Mouse (Mus musculus) left cerebral cortex, postnatal 25 days (tissue): Measurements from ENCODE around the gene Parp12. TPM values are rescaled to one million over a fixed set of nuclear protein-coding genes. Genes with fewer than 3 reads are reported as not detected.

ENCODE experiments used
- DNase-seq, 2 experiments: peaks; one replicate each; pipeline ENCODE4 v3.0.0; 2022; ENCODE audit warnings: low spot score in 2 of 2, mixed read lengths in 1 of 2
- intact Hi-C: fragments of 180-260 bp; cut with DNase I; formaldehyde crosslinking; loops from one replicate; pipeline ENCODE4 v1.15.1; 2025
- total RNA-seq, 2 experiments: library from RNA; stranded (reverse); gene quantifications; 2 replicates each; pipeline ENCODE4 v1.2.3; 2021

The Parp12 gene
- total RNA-seq, result 1 to 10 TPM; 3.4 to 3.9 TPM

DNA sequence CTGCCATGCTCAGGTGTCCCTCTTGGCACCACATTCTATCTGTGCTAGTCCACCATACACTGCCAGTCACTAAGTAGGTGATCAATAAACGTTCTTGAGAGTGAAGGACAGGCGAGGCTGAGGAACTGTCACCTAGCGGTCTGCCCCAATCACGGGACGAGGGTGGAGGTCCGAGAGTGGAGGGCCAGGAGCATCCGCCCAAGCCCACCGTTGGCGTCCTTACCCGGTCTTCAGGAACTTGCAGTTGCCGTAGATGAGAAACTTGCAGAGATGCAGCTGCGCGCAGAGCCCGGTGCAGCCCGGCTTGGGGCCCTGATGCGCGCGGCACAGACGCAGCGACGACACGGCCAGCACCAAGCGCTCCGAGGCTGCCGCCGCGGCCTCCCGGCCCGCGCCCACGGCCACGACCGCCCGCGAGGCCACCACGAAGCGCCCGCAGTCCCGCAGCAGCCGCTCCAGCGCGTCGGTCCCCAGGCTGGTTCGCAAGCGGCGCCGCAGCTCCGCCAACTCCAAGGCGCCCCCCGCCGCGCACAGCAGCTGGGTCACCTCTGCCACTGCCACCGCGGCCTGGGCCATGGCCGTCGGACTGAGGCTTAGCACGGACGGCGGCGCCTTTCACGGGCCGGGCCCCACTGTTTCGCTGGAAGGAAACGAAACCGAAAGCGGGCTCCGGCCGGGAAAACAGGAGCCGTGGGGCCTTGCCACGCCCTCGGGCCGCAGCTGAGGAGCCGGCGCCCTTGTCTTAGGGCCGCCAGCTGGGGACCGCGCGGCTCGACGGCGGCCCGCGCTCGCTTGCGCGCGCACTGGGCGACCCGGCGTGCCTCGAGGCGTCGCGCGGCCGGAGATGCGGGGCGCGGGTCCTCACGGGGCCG lies at the start of gene Parp12:
TSS of gene Parp12 (minus strand) at position 766 of the 872 bp plus-strand sequence.
- intact Hi-C loops, result no loop called here
- DNase-seq, result peak; percentile 38 to 46

DNA sequence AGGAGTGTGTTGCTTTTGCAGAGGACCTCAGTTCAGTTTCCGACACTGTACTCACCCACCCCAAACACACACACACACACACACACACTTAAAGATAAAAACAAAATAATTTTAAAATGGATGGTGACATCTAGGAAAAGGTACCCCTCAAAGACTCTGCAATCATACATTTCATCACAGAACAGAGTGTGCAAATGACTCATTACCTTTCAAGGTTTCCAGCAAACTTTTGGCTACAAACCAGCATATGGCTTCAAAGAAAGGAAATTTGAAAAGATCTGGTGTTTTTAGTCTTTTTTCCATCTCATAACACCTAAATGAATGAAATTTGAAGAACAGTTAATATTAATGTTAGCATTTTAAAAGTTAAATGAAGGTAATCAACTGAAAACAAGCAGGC lies 46.7 kb upstream of the Parp12 start:
- no peak for DNase-seq
- intact Hi-C loops, result no loop called here

DNA sequence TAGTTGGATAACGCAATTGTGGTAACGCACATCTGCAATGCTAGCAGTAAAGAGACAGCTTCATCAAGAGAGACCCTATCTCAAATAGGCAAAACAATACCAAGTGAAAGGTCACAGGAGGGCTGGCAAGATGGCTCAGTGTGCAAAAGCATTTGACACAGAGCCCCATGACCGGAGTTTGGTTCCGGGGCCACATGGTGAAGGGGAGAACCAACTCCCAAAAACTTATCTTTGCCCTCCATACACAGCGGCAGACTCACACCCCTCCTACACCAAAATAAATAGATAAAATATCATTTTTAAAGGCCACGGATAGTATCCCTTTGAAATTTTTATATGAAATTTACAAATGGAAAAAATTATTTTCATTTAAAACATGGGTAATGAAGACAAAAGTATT lies 43.8 kb upstream of the Parp12 start:
- no peak for DNase-seq
- intact Hi-C loops, result no loop called here

DNA sequence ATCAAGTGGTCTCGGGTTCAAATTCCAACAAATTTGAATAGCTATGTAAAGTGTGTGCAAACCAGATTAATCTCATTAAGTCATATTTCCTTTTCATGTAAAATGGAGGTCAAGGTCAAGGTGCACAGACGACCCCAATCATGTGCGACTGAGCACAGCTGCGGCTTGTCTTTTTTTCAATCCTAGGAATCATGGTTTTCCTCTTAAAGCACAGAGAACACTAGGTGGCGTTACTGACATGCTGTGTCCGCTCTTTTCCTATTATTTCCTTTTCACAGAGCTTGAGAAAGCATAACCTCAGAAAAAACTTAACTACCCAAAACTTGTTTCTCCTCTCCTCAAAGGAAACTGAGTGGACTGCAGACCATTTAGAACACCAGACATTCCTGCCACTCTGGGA lies 27.9 kb upstream of the Parp12 start:
- intact Hi-C loops, result loop anchor here (2.0 kb wide), 1 partner anchor 199 kb away; no protein-coding TSS in a partner anchor

DNA sequence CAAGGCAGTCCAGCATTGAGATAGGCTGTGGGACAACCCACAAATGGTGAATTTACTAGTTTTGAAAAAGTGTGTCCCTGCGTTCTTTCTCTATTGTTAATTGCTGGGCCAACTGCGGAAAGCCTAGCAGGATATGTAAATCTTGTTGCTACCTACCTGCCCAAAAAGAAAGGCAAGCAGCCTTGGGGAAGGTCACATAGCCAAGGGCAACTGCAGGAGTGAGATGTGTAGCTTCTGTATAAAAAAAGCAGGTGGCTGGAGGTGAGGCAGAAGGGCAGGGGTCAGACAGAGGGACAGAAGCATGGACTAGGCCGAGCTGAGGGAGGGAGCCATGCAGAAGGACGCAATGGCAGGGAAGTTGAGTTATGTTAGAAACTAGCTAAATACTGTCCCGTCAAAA lies 14.4 kb upstream of the Parp12 start:
- DNase-seq, result no peak
- intact Hi-C loops, result no loop called here

More for the DNA sequence above, 27.9 kb upstream of the Parp12 start:
- DNase-seq, result peak in 1 of 2 experiments; percentile 20

DNA sequence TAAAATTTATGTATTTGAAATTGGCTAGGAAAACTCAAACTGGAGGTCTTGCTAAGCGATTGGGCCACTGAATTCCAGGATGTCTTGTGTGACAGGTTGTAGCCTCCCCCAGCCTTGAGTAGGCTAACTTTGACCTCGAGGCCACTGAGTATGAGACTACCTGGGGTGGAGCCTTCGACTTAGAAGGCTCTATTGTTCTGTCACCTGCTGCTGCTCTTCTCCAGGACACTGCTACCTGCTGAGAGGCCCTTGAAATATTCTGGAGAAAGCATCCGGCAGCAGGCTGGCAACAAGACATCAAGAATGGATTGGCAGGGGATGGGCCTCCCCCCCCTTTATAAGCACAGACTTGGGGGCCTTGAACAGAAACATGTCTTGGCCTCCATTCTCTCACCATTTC lies 13.3 kb upstream of the Parp12 start:
- intact Hi-C loops, result no loop called here
- no peak for DNase-seq

DNA sequence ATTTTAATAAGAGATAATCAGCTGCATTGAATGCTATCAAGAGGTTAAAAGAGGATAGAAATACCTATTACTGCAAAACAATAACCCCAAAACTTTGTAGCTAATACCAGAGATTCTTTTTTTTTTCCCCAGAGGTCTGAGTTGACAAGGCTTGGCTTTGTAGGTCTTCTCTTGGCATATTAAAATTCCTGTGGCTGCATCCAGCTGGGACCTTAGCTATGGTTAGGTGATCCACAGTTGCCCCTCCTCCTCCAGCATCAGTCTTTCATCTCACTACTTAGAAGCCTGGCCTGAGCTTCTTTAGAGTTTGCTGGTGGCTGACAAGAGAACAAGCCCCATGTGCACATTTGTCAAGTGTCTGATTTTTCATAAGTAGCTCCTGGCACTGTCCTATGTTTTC lies 6.6 kb upstream of the Parp12 start:
- intact Hi-C loops, result no loop called here
- no peak for DNase-seq

DNA sequence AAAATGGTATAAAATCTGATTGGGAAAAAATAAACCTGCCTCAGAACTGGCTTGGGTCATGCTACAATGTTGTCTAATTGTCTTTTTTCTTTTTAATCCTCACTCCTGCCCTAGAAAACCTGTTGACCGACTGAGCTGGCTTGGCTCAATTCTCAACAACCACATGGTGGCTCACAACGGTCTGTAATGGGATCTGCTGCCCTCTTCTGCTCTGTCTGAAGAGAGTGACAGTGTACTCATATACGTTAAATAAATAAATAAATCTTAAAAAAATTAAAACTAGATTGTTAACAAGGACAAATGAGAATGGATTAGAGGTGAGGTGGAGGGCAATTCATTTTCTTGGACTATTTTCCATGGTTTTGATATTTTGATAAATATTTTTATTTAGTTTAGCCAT lies 2.5 kb upstream of the Parp12 start:
- DNase-seq, result no peak
- intact Hi-C loops, result no loop called here

DNA sequence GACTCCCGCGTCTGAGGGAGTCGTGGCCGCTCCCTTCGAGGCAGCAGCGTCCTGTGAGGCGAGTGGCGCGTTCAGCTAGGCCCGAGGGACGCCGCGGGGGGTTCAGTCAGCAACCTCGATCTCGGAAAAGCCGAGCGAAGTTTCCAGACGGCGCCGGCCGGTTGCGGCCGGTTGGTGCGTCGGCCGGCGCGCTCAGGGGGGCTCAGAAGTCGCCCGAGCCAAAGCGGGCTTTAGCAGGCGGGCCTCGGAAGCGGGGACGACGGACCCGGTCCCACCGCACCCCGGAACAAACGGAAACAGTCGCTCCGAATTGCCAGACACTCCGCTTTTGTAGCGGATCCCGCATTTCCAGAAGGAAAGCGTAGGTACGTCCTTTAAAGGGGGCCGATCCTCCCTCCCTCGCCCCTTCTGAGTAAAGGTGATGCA lies 320 bp upstream of the Parp12 start:
- DNase-seq, result no peak
- intact Hi-C loops, result no loop called here

DNA sequence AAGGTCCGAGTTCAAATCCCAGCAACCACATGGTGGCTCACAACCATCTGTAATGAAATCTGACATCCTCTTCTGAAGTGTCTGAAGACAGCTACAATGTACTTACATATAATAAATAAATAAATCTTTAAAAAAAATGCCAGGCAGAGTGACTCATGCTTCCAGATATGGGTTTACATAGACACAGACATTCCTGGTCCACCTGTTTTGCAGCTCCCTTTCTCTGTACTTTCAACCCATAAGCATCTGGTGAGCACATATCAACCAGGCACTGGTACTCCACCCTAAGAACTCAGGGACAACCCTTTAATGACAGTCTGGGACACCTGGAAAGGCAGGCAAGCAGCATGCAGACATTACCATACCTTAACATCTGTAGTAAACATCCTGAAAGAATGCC lies 2.7 kb downstream of the Parp12 start:
- no peak for DNase-seq
- intact Hi-C loops, result no loop called here

DNA sequence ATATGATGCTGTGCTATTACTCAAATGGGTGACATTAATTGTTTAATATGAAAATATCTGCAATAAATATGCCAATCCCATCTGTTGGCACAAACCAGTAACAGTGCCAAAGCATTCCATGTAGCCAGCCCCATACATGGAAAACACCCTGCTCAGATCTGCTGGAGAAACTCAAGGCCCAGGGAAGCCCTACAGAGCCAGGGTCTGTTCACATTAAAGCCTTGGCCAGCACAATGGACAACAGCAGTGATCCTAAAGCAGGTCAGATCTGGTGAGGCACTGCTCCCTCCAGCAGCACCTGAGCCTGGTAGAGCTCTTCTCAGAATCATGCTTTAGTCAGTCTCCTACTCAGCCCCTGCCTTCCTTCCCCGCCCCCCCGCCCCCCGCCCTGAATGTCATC lies 5.0 kb downstream of the Parp12 start:
- intact Hi-C loops, result no loop called here

DNA sequence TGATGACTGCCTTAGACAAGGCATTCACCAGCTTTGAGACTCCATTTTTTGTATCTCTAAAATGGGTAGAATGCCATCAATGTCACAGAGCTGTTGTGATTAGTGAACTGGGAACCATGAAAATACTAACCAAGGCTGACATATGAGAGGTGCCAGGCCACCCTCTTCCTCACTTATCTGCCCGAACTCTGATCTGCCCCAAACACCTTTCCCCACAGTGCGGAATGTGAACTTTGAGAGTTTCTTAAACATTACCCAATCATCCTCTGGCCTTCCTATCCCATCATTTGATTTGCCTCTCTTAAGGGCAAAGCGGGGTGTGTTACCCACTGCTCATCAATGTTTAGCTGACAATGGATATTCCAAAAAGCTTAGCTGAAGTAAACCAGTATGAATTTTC lies 5.4 kb downstream of the Parp12 start:
- DNase-seq, result no peak
- intact Hi-C loops, result no loop called here

More for the DNA sequence above, 5.0 kb downstream of the Parp12 start:
- no peak for DNase-seq

DNA sequence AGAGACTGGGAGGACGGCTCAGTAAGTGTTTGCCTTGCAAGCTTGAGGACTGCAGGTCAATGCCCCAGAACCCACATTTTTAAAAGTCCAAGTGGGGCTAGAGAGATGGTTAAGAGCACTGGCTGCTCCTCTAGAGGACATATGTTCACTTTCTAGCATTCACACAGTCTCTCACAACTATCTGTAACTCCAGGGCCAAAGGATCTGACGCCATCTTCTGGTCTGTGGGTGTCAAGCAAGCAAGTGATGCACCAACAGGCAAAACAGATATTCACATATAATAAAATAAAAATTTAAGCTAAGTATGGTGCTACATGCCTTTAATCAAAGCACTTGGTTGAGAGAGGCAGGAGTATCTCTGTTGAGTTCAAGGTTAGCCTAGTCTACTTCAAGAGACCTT lies 11.3 kb downstream of the Parp12 start:
- intact Hi-C loops, result no loop called here
- DNase-seq, result no peak

DNA sequence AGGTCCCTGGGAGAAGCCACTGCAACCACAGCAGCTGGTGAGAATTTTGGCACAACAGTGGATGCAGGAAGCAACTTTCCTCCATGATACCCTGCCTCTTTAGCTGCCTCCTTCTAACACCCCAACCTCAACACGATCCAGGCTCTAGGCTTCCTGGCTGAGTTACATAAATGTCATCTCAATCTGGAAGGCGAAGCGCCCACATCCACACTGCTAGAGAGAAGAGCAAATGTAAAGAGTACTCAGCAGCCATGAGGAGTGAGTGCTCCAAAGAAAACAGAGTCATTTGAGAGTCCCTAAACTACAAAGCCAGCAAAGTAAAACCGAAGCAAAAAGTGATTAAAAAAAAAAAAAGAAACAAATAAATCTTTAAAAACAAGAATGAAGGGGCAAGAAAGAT lies 13.5 kb downstream of the Parp12 start:
- peak in 1 of 2 experiments; percentile 38 for DNase-seq
- intact Hi-C loops, result no loop called here

DNA sequence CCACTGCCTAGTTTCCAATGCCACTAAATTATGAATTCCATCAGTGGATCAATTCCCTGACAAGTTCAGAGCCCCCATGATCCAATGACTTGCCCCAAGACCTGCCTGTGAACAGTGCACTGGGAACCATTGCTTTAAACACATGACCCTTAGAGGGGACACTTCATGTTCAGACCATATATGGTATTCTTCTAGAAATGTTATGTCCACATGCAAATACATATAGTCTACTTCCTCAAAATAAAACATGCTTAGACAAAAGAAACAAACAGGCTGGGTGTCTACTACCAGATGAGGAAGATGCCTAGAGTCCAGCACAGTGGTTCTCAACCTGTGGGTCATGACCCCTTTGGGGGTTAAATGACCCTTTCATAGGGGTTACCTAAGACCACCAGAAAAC lies 41.7 kb downstream of the Parp12 start:
- no peak for DNase-seq
- intact Hi-C loops, result no loop called here

DNA sequence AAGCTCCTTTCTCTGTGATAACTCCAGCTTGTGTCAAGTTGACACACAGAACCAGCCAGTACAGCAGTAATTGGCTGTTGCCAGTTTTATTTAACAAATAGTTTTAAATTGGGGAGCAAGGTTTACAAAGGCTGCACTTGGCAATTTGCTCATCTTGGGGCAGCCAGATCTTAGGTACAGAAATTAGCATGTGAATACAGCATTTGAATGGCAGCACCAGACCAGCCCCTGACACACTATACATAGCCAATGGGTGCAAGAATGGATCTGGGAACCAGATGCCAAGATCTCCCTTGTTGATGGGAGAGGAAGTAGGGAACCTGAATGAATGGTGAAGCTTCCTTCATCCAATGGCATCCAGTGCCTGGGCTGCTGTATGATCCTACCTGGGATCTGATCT lies 44.0 kb downstream of the Parp12 start:
- DNase-seq, result no peak
- intact Hi-C loops, result no loop called here

DNA sequence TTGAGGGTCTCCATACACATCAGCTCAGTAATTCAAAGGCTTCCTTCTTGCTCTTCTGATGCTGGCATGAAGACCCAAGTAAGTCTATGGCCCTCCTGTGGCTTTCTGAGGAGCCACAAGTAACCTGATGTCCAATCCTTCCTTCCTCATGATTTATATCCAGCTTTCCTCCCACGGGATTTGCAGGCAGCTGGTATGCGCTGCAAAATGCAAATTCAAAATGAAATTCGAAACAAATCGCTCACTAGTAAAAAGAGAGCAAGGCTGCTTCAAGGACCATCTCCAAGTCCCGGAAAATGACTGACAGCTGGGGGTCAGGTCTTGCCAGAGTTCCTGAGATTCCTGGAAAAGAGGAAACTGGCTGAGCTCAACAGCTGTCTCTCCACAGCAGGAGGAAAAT lies 45.5 kb downstream of the Parp12 start:
- intact Hi-C loops, result no loop called here
- DNase-seq, result peak in 1 of 2 experiments; percentile 64

DNA sequence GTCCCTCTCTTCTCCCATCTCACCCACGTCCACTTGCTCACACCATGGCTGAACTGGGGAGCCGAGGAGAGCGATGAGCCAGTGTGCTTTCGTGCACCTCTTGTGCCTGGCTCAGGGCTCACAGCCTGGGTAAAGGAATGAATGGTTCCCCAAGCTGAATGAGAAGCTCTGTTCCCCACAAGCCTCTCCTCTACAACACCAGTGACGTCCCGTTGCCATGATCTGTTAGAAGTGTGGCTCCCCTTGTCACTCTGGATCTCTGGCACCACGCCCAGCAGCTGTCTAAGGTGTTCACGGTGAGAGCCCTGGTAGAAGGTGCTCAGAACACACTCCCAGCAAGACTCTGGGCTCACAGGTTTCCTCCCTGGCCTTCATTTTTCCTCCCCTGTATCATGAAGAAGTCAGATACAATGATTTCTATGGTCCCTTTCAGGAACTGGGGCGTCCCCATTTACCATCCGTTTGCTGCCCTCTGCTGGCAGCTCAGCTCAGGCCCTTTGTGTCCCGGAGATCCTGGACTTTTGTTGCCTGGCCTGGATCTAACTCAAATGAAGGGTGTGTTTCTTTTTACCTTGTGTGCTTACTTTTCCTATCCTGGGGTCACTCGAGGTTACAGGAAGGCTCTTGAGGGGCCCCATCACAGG lies 51.1 kb downstream of the Parp12 start:
- intact Hi-C loops, result loop anchor here (2.0 to 10.0 kb wide), 5 partner anchors 154 to 422 kb away; partner anchors contain the start of gene Tbxas1
- DNase-seq, result peak; percentile 86 to 88

DNA sequence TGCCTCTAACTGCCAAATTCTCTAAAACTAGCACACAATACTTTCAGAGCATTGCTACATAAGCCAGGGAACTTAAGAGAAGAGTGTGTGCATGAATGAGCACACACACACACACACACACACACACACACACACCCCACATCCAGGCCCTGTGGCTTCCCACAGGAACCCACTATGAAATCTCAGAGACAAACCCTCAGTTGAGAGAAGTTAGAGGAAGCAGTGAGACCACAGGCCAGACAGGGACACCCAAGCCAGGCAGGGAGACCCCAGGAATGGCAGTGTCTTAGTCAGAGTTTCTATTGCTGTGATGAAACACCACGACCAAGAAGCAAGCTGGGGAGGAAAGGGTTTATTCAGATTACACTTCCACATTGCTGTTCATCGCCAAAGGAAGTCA lies 54.6 kb downstream of the Parp12 start:
- intact Hi-C loops, result loop anchor here (10.0 kb wide), 1 partner anchor 419 kb away; no protein-coding TSS in a partner anchor
- DNase-seq, result no peak

DNA sequence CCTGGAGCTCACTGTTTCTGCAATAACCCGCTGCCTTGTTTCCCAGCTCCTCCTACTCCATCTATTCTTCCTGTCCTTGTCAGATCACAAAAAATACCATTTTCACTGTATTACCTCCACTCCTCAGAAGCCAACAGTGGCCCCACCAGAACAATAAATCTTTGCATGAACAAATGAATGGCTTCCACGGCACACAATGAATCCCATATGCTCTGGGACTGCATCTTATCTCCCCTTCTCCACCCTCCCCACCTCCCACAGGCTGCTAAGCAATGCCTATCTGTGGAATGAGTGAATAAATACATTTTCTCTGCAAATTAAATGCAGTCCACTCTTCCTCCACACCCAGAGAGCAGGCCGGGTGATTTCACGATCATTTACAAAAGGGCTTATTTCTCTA lies 57.0 kb downstream of the Parp12 start:
- intact Hi-C loops, result loop anchor here (10.0 kb wide), 1 partner anchor 416 kb away; no protein-coding TSS in a partner anchor

More for the DNA sequence above, 57.0 kb downstream of the Parp12 start:
- DNase-seq, result peak in 1 of 2 experiments; percentile 58
